Mouse (Mus musculus) limb, embryonic 11.5 days (tissue): ENCODE results near the gene Peli2. TPM values are rescaled to one million over a fixed set of nuclear protein-coding genes. Genes with fewer than 3 reads are reported as not detected.

Experiments
- ATAC-seq: fragments of 200-750 bp; cut with Nextera tagmentation; 2 replicates; pipeline ENCODE4 v1.8.0; 2017; ENCODE audit warnings: low read depth; ENCODE audit not compliant: insufficient number of reproducible peaks, low FRiP score, low TSS enrichment
- DNase-seq: peaks from one replicate; pipeline ENCODE4 v3.0.0-alpha.2; 2015; ENCODE audit warnings: low spot score
- H3K27ac ChIP-seq: fragments of 300-500 bp; sonication (generic); replicated peaks from 2 replicates; pipeline ENCODE4 v1.5.1; 2014; ENCODE audit warnings: low read depth, mild to moderate bottlenecking, low read length
- H3K27me3 ChIP-seq: fragments of 300-500 bp; sonication (generic); 2 replicates; pipeline ENCODE4 v1.6.1; 2014; ENCODE audit warnings: mild to moderate bottlenecking, low read length, mixed read lengths; ENCODE audit not compliant: control insufficient read depth, insufficient read depth
- H3K36me3 ChIP-seq: fragments of 300-500 bp; sonication (generic); 2 replicates; pipeline ENCODE4 v1.6.1; 2014; ENCODE audit warnings: mild to moderate bottlenecking, low read length, moderate library complexity, mixed read lengths; ENCODE audit not compliant: control insufficient read depth, insufficient read depth
- H3K4me1 ChIP-seq: fragments of 300-500 bp; sonication (generic); 2 replicates; pipeline ENCODE4 v1.6.1; 2014; ENCODE audit warnings: low read length, mixed read lengths; ENCODE audit not compliant: control insufficient read depth, insufficient read depth
- H3K4me2 ChIP-seq: fragments of 300-500 bp; sonication (generic); 2 replicates; pipeline ENCODE4 v1.6.1; 2014; ENCODE audit warnings: low read depth, mild to moderate bottlenecking, moderate library complexity; ENCODE audit not compliant: severe bottlenecking
- H3K4me3 ChIP-seq: fragments of 300-500 bp; sonication (generic); 2 replicates; pipeline ENCODE4 v1.5.1; 2014; ENCODE audit warnings: low read depth, low read length
- H3K9ac ChIP-seq: fragments of 300-500 bp; sonication (generic); 2 replicates; pipeline ENCODE4 v1.6.1; 2014; ENCODE audit warnings: mild to moderate bottlenecking, low read length
- H3K9me3 ChIP-seq: fragments of 300-500 bp; sonication (generic); 2 replicates; pipeline ENCODE4 v1.6.1; 2016; ENCODE audit warnings: low read length; ENCODE audit not compliant: control insufficient read depth
- WGBS: fragments of 180-500 bp; shearing (Covaris S2); extraction: QIAGEN DNeasy Blood & Tissue Kit; methylation state at CpG from one replicate; pipeline ENCODE4 v1.1.7; 2014; 5-methylcytosine and 5-hydroxymethylcytosine counted together
- polyA plus RNA-seq: library from polyadenylated mRNA; unstranded; fragments of >200 nt; fragmentation: Nextera tagmentation; extraction: Ambion mirVana; gene quantifications from 2 replicates; pipeline ENCODE4 v1.2.1, GENCODE M21; 2014

Gene Peli2
- polyA plus RNA-seq, 1 experiment from 2014 or later, result 8.9 TPM

DNA sequence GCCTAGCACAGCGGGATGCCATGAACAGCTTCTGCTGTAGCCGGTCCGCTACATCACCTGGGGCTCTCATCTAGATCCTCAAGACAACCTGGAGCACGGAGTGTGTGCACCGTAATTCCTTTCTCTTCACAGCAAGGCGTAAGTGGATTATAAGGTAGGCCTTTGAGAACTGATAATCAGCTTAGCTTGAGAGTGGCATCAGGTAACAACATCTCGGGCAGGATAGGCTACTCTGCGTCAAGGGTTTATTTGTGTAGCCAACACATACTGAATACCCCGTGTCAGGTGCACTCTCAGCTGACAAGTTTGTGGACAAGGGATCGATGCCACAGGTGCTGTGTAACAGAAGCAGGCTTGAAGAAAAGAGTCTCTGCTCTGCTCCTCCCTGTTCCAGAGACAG lies 106.1 kb downstream of the Peli2 start:
- Histone ChIP-seq H3K36me3 (no peaks in the 10 kb centered on the region), H3K4me3 (no peak overlapping the region), H3K9ac (no peak overlapping the region), H3K27ac (no peak overlapping the region), H3K4me1 (no peaks in the 10 kb centered on the region), H3K27me3 (no peaks in the 10 kb centered on the region), H3K4me2 (no peak overlapping the region), H3K9me3 (no peaks in the 10 kb centered on the region)
- WGBS, result 92% methylated on average over 10 of the region's 10 CpGs
- ATAC-seq (no peak), DNase-seq (no peak)

DNA sequence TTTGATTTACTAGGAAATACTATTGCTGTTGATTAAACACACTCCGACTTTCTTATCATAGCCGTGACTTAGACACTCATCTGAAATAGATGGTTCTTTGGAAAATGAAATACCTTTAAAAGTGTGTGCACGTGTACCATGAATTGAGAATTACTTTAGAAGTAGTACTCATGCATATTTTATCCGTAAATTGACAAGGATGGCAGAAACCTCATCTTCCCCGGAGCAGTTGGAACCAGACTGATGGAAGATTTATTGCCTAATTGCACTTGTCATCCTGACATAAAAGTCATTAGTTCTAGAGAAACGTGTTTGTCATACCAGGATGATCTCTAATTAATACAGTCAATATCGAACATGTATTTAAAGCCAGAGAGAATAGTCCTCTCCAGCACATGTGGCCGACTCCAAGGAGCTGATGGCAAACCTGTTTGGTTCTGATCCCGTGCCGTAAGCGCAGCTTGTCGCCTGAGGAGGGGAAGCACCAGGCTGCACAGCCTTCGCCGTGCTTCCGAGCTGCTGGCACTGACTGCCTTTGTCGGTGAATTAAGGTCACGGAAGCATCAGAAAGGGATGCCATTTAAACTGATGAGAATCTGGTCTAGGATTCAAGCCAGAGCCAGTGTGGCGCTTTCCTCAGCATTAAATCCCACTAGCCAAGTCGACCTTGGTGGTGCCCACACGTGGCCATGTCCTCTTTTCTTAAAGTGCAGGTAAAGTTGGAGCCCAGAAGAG lies 114.3 kb downstream of the Peli2 start:
- Histone ChIP-seq H3K27ac (no peak overlapping the region), H3K36me3 (no peaks in the 10 kb centered on the region), H3K4me2 (no peak overlapping the region), H3K4me3 (no peak overlapping the region), H3K9me3 (no peaks in the 10 kb centered on the region), H3K27me3 (no peaks in the 10 kb centered on the region), H3K4me1 (no peaks in the 10 kb centered on the region; the same call in 1 of the 2 replicates), H3K9ac (no peak overlapping the region)
- 85% methylated on average over 20 of the region's 20 CpGs for whole genome bisulfite sequencing
- ATAC-seq (no peak), DNase-seq (no peak)

- Histone ChIP-seq H3K9ac (no peak overlapping the region), H3K9me3 (no peaks in the 10 kb centered on the region), H3K4me2 (no peak overlapping the region), H3K4me1 (no peaks in the 10 kb centered on the region), H3K4me3 (no peak overlapping the region), H3K36me3 (no peaks in the 10 kb centered on the region), H3K27me3 (no peaks in the 10 kb centered on the region), H3K27ac (no peak overlapping the region)
- DNase-seq (no peak), ATAC-seq (no peak)
- 88% methylated on average over 7 of the region's 7 CpGs for WGBS
Measured at GRCm38 (mm10) chr14:48241335-48241734, 120.7 kb downstream of the Peli2 start.

DNA sequence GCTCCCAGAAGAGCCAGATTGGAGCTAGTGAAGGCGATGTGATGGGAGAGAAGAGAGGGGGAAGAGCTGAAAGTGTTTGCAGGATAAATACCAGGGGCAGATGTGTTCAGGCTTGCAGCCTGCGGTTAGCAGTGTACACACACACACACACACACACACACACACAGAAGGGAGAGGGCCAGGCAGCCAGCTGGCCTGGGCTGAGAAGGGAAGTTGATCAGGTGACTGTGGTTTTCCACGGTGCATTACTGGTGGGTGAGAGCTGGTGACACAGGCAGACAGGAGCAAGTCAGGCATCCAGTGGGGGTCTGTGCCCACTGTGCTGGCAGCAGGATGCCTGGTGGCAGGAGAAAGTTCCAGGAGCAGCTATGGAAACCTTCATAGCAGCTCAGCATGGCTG lies 125.6 kb downstream of the Peli2 start:
- no peak overlapping the region for H3K9ac ChIP-seq
- ATAC-seq, result no peak
- no peaks in the 10 kb centered on the region for H3K36me3 ChIP-seq
- no peak overlapping the region for H3K4me3 ChIP-seq
- H3K4me2 ChIP-seq, result no peak overlapping the region
- H3K9me3 ChIP-seq, result no peaks in the 10 kb centered on the region
- H3K4me1 ChIP-seq, result no peaks in the 10 kb centered on the region
- H3K27me3 ChIP-seq, result no peaks in the 10 kb centered on the region
- 67% methylated on average over 3 of the region's 3 CpGs for WGBS
- no peak overlapping the region for H3K27ac ChIP-seq
- no peak for DNase-seq

DNA sequence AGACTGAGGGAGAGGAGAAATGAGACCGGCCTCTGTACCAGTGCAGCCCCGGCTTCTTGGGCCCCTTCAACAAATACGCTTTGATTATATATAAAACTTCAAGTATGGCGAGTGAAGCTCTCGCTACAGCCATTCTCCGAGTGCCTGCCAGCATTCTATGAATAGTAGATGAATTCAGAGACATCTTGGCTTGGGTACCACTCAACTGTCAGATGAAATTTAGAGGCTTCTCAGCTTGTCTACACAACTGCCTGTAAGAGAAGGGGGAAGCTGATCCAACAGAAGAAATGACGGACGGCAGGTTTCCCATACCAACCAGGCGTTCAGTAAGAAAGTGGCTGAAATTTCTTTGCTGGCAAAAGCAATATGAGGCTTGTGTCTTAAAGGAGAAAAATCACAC lies 126.3 kb downstream of the Peli2 start:
- no peaks in the 10 kb centered on the region for H3K36me3 ChIP-seq
- DNase-seq (no peak), ATAC-seq (no peak)
- no peak overlapping the region for H3K27ac ChIP-seq
- WGBS, result 93% methylated on average over 9 of the region's 9 CpGs
- H3K4me1 ChIP-seq, result no peaks in the 10 kb centered on the region
- H3K4me3 ChIP-seq, result no peak overlapping the region
- H3K27me3 ChIP-seq, result no peaks in the 10 kb centered on the region
- no peak overlapping the region for H3K4me2 ChIP-seq
- no peak overlapping the region for H3K9ac ChIP-seq
- H3K9me3 ChIP-seq, result no peaks in the 10 kb centered on the region

DNA sequence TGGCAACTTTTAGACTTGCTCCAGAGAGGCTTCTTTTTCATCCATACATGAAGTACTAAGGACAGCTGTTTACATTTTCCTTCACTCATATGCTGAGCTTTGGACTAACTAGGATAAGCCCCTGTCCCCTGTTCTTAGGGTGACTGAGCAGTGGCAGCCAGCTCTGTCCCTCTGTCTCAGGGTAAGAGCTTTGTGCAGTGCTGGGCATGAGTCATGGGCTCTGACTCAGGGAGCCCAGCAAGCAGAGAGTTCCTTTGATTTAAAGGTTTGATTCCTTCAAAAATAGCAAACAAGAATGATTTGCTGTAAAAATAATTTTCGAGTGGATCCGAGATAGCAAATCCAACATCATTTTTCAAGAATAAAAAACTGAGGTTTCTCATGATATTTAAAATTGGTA lies 128.8 kb downstream of the Peli2 start:
- Histone ChIP-seq H3K4me3 (no peak overlapping the region), H3K9ac (no peak overlapping the region), H3K27me3 (no peaks in the 10 kb centered on the region), H3K27ac (no peak overlapping the region), H3K9me3 (no peaks in the 10 kb centered on the region), H3K4me1 (no peaks in the 10 kb centered on the region), H3K4me2 (no peak overlapping the region), H3K36me3 (no peaks in the 10 kb centered on the region)
- DNase-seq (no peak), ATAC-seq (no peak)
- 91% methylated on average over 2 of the region's 2 CpGs for WGBS

DNA sequence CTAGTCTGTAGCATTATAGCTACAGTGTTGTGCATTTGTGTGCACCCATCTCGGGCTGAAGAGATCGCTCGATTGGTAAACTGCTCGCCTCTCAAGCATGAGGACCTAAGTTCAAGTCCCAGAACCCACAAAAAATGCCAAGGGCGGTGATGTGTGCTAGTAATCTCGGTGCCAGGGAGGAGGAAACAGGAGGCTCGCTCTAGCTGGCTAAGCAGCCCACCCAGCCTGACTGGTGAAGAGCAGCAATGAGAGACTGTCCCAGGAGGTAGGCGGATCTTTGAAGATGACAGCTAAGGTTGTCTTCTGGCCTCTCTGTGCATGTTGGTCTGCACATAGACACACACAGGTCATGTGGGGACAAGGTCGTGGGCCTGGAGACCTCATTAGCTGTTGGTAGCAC lies 129.3 kb downstream of the Peli2 start:
- no peak overlapping the region for H3K9ac ChIP-seq
- H3K27ac ChIP-seq, result no peak overlapping the region
- ATAC-seq, result no peak
- H3K9me3 ChIP-seq, result no peaks in the 10 kb centered on the region
- H3K27me3 ChIP-seq, result no peaks in the 10 kb centered on the region
- no peak overlapping the region for H3K4me2 ChIP-seq
- DNase-seq, result no peak
- H3K36me3 ChIP-seq, result no peaks in the 10 kb centered on the region
- H3K4me1 ChIP-seq, result 0 out of 2 replicates have a peak, but pooled peaks cover under 1% of the 10 kb centered on the region
- no peak overlapping the region for H3K4me3 ChIP-seq
- WGBS, result 93% methylated on average over 9 of the region's 9 CpGs

DNA sequence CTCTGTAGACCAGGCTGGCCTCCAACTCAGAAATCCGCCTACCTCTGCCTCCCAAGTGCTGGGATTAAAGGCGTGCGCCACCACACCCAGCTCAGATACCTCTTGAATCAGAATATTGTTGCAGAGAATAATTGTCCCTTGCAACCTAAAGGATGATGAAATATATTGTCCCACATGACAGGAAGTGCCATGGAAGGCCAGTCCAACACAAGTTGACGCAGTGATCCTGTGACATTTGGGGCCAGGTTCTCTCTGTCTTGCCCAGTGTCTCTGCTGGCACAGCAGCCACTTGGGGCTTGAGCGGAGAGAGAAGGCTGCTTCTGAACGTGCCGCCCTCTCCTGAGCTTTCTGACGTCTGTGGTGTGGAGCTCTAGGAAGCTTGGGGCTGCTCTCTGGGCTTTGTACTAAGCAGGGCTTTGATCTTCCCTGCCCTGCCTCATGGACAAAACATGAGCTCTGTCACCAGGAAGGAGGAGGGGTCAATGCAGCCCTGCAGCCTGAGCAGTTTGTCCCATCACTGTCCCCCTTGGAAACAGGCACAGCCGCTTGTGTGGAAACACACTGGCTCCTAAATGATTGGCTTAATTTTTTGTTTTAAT lies 130.9 kb downstream of the Peli2 start:
- Histone ChIP-seq H3K9ac (no peak overlapping the region), H3K4me1 (peaks cover 8% of the 10 kb centered on the region; the same call in 1 of the 2 replicates), H3K36me3 (no peaks in the 10 kb centered on the region), H3K27ac (no peak overlapping the region), H3K9me3 (no peaks in the 10 kb centered on the region), H3K27me3 (no peaks in the 10 kb centered on the region), H3K4me2 (no peak overlapping the region), H3K4me3 (no peak overlapping the region)
- ATAC-seq, result no peak
- no peak for DNase-seq
- 51% methylated on average over 9 of the region's 9 CpGs for WGBS
